Mouse (Mus musculus) forebrain, postnatal 0 days (tissue): ENCODE results near the gene Nkx2-5. TPM values are rescaled to one million over a fixed set of nuclear protein-coding genes. Genes with fewer than 3 reads are reported as not detected.

Experiments
- ATAC-seq: fragments of 200-750 bp; cut with Nextera tagmentation; 2 replicates; pipeline ENCODE4 v1.8.0; 2017; ENCODE audit warnings: mild to moderate bottlenecking, moderate library complexity
- DNase-seq: peaks from one replicate; pipeline ENCODE4 v3.0.0-alpha.2; 2015
- H3K27ac ChIP-seq: fragments of 300-500 bp; sonication (generic); 2 replicates; pipeline ENCODE4 v1.5.1; 2014; ENCODE audit warnings: low read depth, mild to moderate bottlenecking, antibody characterized with exemption, low read length, moderate library complexity, mixed read lengths
- H3K27me3 ChIP-seq: fragments of 300-500 bp; sonication (generic); 2 replicates; pipeline ENCODE4 v1.6.1; 2014; ENCODE audit warnings: mild to moderate bottlenecking, low read length, mixed read lengths; ENCODE audit not compliant: insufficient read depth
- H3K36me3 ChIP-seq: fragments of 300-500 bp; sonication (generic); 2 replicates; pipeline ENCODE4 v1.6.1; 2014; ENCODE audit warnings: mild to moderate bottlenecking, moderate library complexity; ENCODE audit not compliant: insufficient read depth
- H3K4me1 ChIP-seq: fragments of 300-500 bp; sonication (generic); 2 replicates; pipeline ENCODE4 v1.6.1; 2014; ENCODE audit warnings: antibody characterized with exemption; ENCODE audit not compliant: insufficient read depth
- H3K4me2 ChIP-seq: fragments of 300-500 bp; sonication (generic); 2 replicates; pipeline ENCODE4 v1.6.1; 2014; ENCODE audit warnings: low read depth, mild to moderate bottlenecking, moderate library complexity
- H3K4me3 ChIP-seq: fragments of 300-500 bp; sonication (generic); 2 replicates; pipeline ENCODE4 v1.5.1; 2014; ENCODE audit warnings: low read depth, low read length, mixed read lengths
- H3K9ac ChIP-seq: fragments of 300-500 bp; sonication (generic); 2 replicates; pipeline ENCODE4 v1.6.1; 2014; ENCODE audit warnings: mild to moderate bottlenecking
- H3K9me3 ChIP-seq: fragments of 300-500 bp; sonication (generic); 2 replicates; pipeline ENCODE4 v1.6.1; 2016; ENCODE audit warnings: low read length
- CTCF ChIP-seq: sonication (generic); IDR thresholded peaks from 2 replicates; pipeline ENCODE4 v1.5.1; 2016; ENCODE audit warnings: antibody characterized with exemption, control low read depth, low read depth
- WGBS: fragments of 180-500 bp; shearing (Covaris S2); extraction: QIAGEN DNeasy Blood & Tissue Kit; methylation state at CpG from one replicate; pipeline ENCODE4 v1.1.7; 2014; 5-methylcytosine and 5-hydroxymethylcytosine counted together
- polyA plus RNA-seq: library from polyadenylated mRNA; unstranded; fragments of >200 nt; fragmentation: Nextera tagmentation; extraction: Ambion mirVana; gene quantifications from 2 replicates; pipeline ENCODE4 v1.2.1, GENCODE M21; 2015
- total RNA-seq: library from RNA; depleted of rRNA; stranded (reverse); fragments of >200 nt; gene quantifications from 2 replicates; pipeline ENCODE4 v1.2.3, GENCODE M21; 2014; rRNA removed

The Nkx2-5 gene
- total RNA-seq (0.14 TPM in 1 of 2 replicates, not detected in the other), polyA plus RNA-seq (not detected in 2 replicates)

- DNase-seq, result no peak
- Histone ChIP-seq H3K36me3 (no peaks in the 10 kb centered on the region), H3K27me3 (peaks cover 75% of the 10 kb centered on the region), H3K4me1 (no peaks in the 10 kb centered on the region), H3K9ac (no peak within 1 kb of the TSS), H3K4me3 (no peak within 1 kb of the TSS), H3K4me2 (no peak within 1 kb of the TSS), H3K9me3 (no peaks in the 10 kb centered on the region), H3K27ac (no peak within 1 kb of the TSS)
- WGBS, result under 1% methylated on average over 5 of the region's 5 CpGs
- ATAC-seq, result no peak
- TF ChIP-seq CTCF, result no peak
Measured at GRCm38 (mm10) chr17:26844909-26845148, at the start of gene Nkx2-5. Gene Nkx2-5 (minus strand): TSS chr17:26845009.

GRCm38 (mm10) chr17:26894342-26894741 lies 49.5 kb upstream of the Nkx2-5 start:
- Histone ChIP-seq H3K36me3 (no peaks in the 10 kb centered on the region), H3K27me3 (no peaks in the 10 kb centered on the region), H3K9ac (no peak overlapping the region), H3K9me3 (no peaks in the 10 kb centered on the region), H3K27ac (peak overlapping the region; percentile 40), H3K4me2 (no peak overlapping the region), H3K4me1 (peaks cover 26% of the 10 kb centered on the region), H3K4me3 (no peak overlapping the region)
- WGBS, result 72% methylated on average over 6 of the region's 6 CpGs
- DNase-seq, result peak; percentile 37
- TF ChIP-seq CTCF, result no peak
- ATAC-seq, result peak; percentile 80

- H3K4me2 ChIP-seq, result no peak overlapping the region
- H3K4me1 ChIP-seq, result peaks cover 26% of the 10 kb centered on the region
- no peak overlapping the region for H3K27ac ChIP-seq
- H3K4me3 ChIP-seq, result no peak overlapping the region
- peak; percentile 21; the same call in 1 of the 2 replicates for ATAC-seq
- H3K27me3 ChIP-seq, result no peaks in the 10 kb centered on the region
- no peaks in the 10 kb centered on the region for H3K36me3 ChIP-seq
- no peak overlapping the region for H3K9ac ChIP-seq
- H3K9me3 ChIP-seq, result no peaks in the 10 kb centered on the region
- TF ChIP-seq CTCF, result no peak
- DNase-seq, result no peak
- WGBS, result 31% methylated on average over 6 of the region's 6 CpGs
Measured at GRCm38 (mm10) chr17:26893492-26893891, 48.7 kb upstream of the Nkx2-5 start.

GRCm38 (mm10) chr17:26892635-26893375 lies 48.0 kb upstream of the Nkx2-5 start:
- Histone ChIP-seq H3K4me1 (peaks cover 26% of the 10 kb centered on the region), H3K4me3 (no peak overlapping the region), H3K27me3 (no peaks in the 10 kb centered on the region), H3K9me3 (no peaks in the 10 kb centered on the region), H3K4me2 (peak overlapping the region; percentile 10), H3K9ac (no peak overlapping the region), H3K36me3 (no peaks in the 10 kb centered on the region), H3K27ac (peak overlapping the region; percentile 45; the same call in 1 of the 2 replicates)
- TF ChIP-seq CTCF, result no peak
- 13% methylated on average over 16 of the region's 16 CpGs for WGBS
- no peak for DNase-seq
- peak; percentile 62 for ATAC-seq

- peaks cover 21% of the 10 kb centered on the region for H3K4me1 ChIP-seq
- ATAC-seq (no peak), DNase-seq (no peak)
- WGBS, result 27% methylated on average over 3 of the region's 3 CpGs
- TF ChIP-seq CTCF, result no peak
- H3K4me2 ChIP-seq, result no peak overlapping the region
- H3K27ac ChIP-seq, result no peak overlapping the region
- H3K9ac ChIP-seq, result no peak overlapping the region
- no peaks in the 10 kb centered on the region for H3K9me3 ChIP-seq
- H3K4me3 ChIP-seq, result no peak overlapping the region
- H3K27me3 ChIP-seq, result no peaks in the 10 kb centered on the region
- no peaks in the 10 kb centered on the region for H3K36me3 ChIP-seq
Measured at GRCm38 (mm10) chr17:26887926-26888325, 43.1 kb upstream of the Nkx2-5 start.

- Histone ChIP-seq H3K9me3 (no peaks in the 10 kb centered on the region), H3K4me3 (peak overlapping the region; percentile 37), H3K27me3 (no peaks in the 10 kb centered on the region), H3K27ac (no peak overlapping the region), H3K4me1 (peaks cover 14% of the 10 kb centered on the region), H3K36me3 (no peaks in the 10 kb centered on the region), H3K4me2 (peak overlapping the region; percentile 64), H3K9ac (0 out of 2 replicates have a peak overlapping the region, but pooled peaks have one; percentile 18)
- DNase-seq (peak; percentile 93), ATAC-seq (peak; percentile 98)
- TF ChIP-seq CTCF, result peak; percentile 99
- WGBS, result 7% methylated on average over 30 of the region's 30 CpGs
Measured at GRCm38 (mm10) chr17:26886047-26886749, 41.4 kb upstream of the Nkx2-5 start.
